Mouse (Mus musculus) effector memory CD4-positive, alpha-beta T cell, adult 7 months (primary cell): Measurements from ENCODE around the gene Ankrd10. TPM values are rescaled to one million over a fixed set of nuclear protein-coding genes. Genes with fewer than 3 reads are reported as not detected.

Source experiments
- polyA plus RNA-seq: library from polyadenylated mRNA; unstranded; fragments of 100-300 nt; shearing (Covaris generic); gene quantifications from one replicate; pipeline ENCODE4 v1.2.1, GENCODE M21; 2017

Gene Ankrd10
- polyA plus RNA-seq, result 94.8 TPM

GRCm38 (mm10) chr8:11635611-11636081, at the start of gene Ankrd10:
TSS of gene Ankrd10 (minus strand) at chr8:11635757.

Other genes with a start within 250 kb of the Ankrd10 start
- 28.1 TPM for gene Rab20, start 157.0 kb downstream of the Ankrd10 start, polyA plus RNA-seq
- gene Naxd, start 138.3 kb downstream of the Ankrd10 start, polyA plus RNA-seq, result 39.4 TPM
- gene Cars2, start 85.0 kb downstream of the Ankrd10 start, polyA plus RNA-seq, result 34.4 TPM
- 54.8 TPM for gene Ing1, start 80.2 kb downstream of the Ankrd10 start, polyA plus RNA-seq
- not detected for gene 1700016D06Rik, start 65.3 kb upstream of the Ankrd10 start, polyA plus RNA-seq
- gene Arhgef7, start 92.0 kb upstream of the Ankrd10 start, polyA plus RNA-seq, result 14.1 TPM
- gene Tex29, start 204.7 kb upstream of the Ankrd10 start, polyA plus RNA-seq, result 1.9 TPM